Mouse (Mus musculus) bone marrow, adult 2 months (tissue): ENCODE results near the gene Zbtb9.

ENCODE experiments used
- CTCF ChIP-seq: fragments of 200-500 bp; IDR thresholded peaks from 2 replicates; pipeline ENCODE4 v1.5.1; 2011; ENCODE audit warnings: low read length, control low read depth; ENCODE audit not compliant: control insufficient read depth, insufficient read depth
- POLR2A ChIP-seq: fragments of 200-500 bp; IDR thresholded peaks from 2 replicates; pipeline ENCODE4 v1.6.1; 2011; ENCODE audit warnings: low read depth, mild to moderate bottlenecking, control low read depth, low read length, borderline replicate concordance; ENCODE audit not compliant: control insufficient read depth

GRCm38 (mm10) chr17:26969257-26969656, 3.7 kb upstream of the Zbtb9 start:
- TF ChIP-seq CTCF (no peak), POLR2A (no peak)
